Mouse (Mus musculus) heart, embryonic 12.5 days (tissue): Measurements from ENCODE around the gene Nup153. TPM values are rescaled to one million over a fixed set of nuclear protein-coding genes. Genes with fewer than 3 reads are reported as not detected.

Experiments used
- ATAC-seq: fragments of 200-750 bp; cut with Nextera tagmentation; 2 replicates; pipeline ENCODE4 v1.8.0; 2017; ENCODE audit warnings: moderate TSS enrichment, moderate library complexity; ENCODE audit not compliant: insufficient number of reproducible peaks, low FRiP score
- H3K27ac ChIP-seq: fragments of 300-500 bp; sonication (generic); 2 replicates; pipeline ENCODE4 v1.5.1; 2016; ENCODE audit warnings: mild to moderate bottlenecking, moderate library complexity; ENCODE audit not compliant: poor library complexity, severe bottlenecking
- H3K27me3 ChIP-seq: fragments of 300-500 bp; sonication (generic); replicated peaks from 2 replicates; pipeline ENCODE4 v1.6.1; 2016; ENCODE audit warnings: mild to moderate bottlenecking, moderate library complexity
- H3K36me3 ChIP-seq: fragments of 300-500 bp; sonication (generic); 2 replicates; pipeline ENCODE4 v1.6.1; 2016; ENCODE audit warnings: mild to moderate bottlenecking, moderate library complexity
- H3K4me1 ChIP-seq: fragments of 300-500 bp; sonication (generic); replicated peaks from 2 replicates; pipeline ENCODE4 v1.6.1; 2016; ENCODE audit warnings: mild to moderate bottlenecking
- H3K4me2 ChIP-seq: fragments of 300-500 bp; sonication (generic); 2 replicates; pipeline ENCODE4 v1.6.1; 2016; ENCODE audit warnings: mild to moderate bottlenecking, moderate library complexity
- H3K4me3 ChIP-seq: fragments of 300-500 bp; sonication (generic); 2 replicates; pipeline ENCODE4 v1.5.1; 2016; ENCODE audit warnings: mild to moderate bottlenecking
- H3K9ac ChIP-seq: fragments of 300-500 bp; sonication (generic); 2 replicates; pipeline ENCODE4 v1.6.1; 2016; ENCODE audit warnings: mild to moderate bottlenecking, moderate library complexity
- H3K9me3 ChIP-seq: fragments of 300-500 bp; sonication (generic); replicated peaks from 2 replicates; pipeline ENCODE4 v1.6.1; 2016; ENCODE audit warnings: mild to moderate bottlenecking, moderate library complexity
- WGBS: fragments of 180-500 bp; shearing (Covaris S2); methylation state at CpG from one replicate; pipeline ENCODE4 v1.1.7; 2016; 5-methylcytosine and 5-hydroxymethylcytosine counted together
- polyA plus RNA-seq: library from polyadenylated mRNA; unstranded; fragments of >200 nt; fragmentation: Nextera tagmentation; extraction: Ambion mirVana; gene quantifications from 2 replicates; pipeline ENCODE4 v1.2.1, GENCODE M21; 2016

Gene Nup153
- polyA plus RNA-seq, 1 experiment from 2014 or later, result 26.6 TPM

- Histone ChIP-seq H3K4me2 (no peak overlapping the region), H3K9ac (no peak overlapping the region), H3K27me3 (no peaks in the 10 kb centered on the region), H3K36me3 (peaks cover 69% of the 10 kb centered on the region), H3K9me3 (peaks cover 13% of the 10 kb centered on the region), H3K27ac (no peak overlapping the region), H3K4me3 (no peak overlapping the region), H3K4me1 (no peaks in the 10 kb centered on the region; the same call in 1 of the 2 replicates)
- no peak for ATAC-seq
- WGBS, result 86% methylated on average over 10 of the region's 10 CpGs
Measured at GRCm38 (mm10) chr13:46640608-46641468, 86.9 kb downstream of the Nup153 start.

GRCm38 (mm10) chr13:46634133-46634488, 93.6 kb downstream of the Nup153 start:
- Histone ChIP-seq H3K9ac (no peak overlapping the region), H3K9me3 (peaks cover 9% of the 10 kb centered on the region), H3K36me3 (peaks cover 63% of the 10 kb centered on the region), H3K4me3 (no peak overlapping the region), H3K27ac (no peak overlapping the region), H3K27me3 (no peaks in the 10 kb centered on the region), H3K4me2 (no peak overlapping the region), H3K4me1 (peaks cover 3% of the 10 kb centered on the region; the same call in 1 of the 2 replicates)
- 66% methylated on average over 6 of the region's 6 CpGs for WGBS
- ATAC-seq, result no peak

- Histone ChIP-seq H3K9ac (no peak overlapping the region), H3K4me1 (peaks cover 3% of the 10 kb centered on the region; the same call in 1 of the 2 replicates), H3K27me3 (no peaks in the 10 kb centered on the region), H3K4me3 (no peak overlapping the region), H3K9me3 (peaks cover 9% of the 10 kb centered on the region), H3K36me3 (peaks cover 57% of the 10 kb centered on the region), H3K4me2 (no peak overlapping the region), H3K27ac (no peak overlapping the region)
- 68% methylated on average over 18 of the region's 18 CpGs for WGBS
- ATAC-seq, result no peak
Measured at GRCm38 (mm10) chr13:46633320-46634132, 94.2 kb downstream of the Nup153 start.

- H3K9ac ChIP-seq, result no peak overlapping the region
- ATAC-seq, result no peak
- H3K27ac ChIP-seq, result no peak overlapping the region
- peaks cover 9% of the 10 kb centered on the region for H3K9me3 ChIP-seq
- H3K4me1 ChIP-seq, result peaks cover 3% of the 10 kb centered on the region; the same call in 1 of the 2 replicates
- WGBS, result 52% methylated on average over 4 of the region's 4 CpGs
- no peak overlapping the region for H3K4me3 ChIP-seq
- H3K27me3 ChIP-seq, result no peaks in the 10 kb centered on the region
- H3K36me3 ChIP-seq, result peaks cover 55% of the 10 kb centered on the region
- H3K4me2 ChIP-seq, result no peak overlapping the region
Measured at GRCm38 (mm10) chr13:46632796-46633195, 94.9 kb downstream of the Nup153 start.

Other genes with a start within 250 kb of the Nup153 start
- gene Cap2, start 226.1 kb downstream of the Nup153 start, polyA plus RNA-seq, result 175 and 177 TPM in 2 replicates
- 16.4 and 16.7 TPM in 2 replicates for gene Fam8a1, start 58.4 kb downstream of the Nup153 start, polyA plus RNA-seq
- 51.4 and 56.0 TPM in 2 replicates for gene Kif13a, start 201.9 kb upstream of the Nup153 start, polyA plus RNA-seq